In genomic region chr9:108337848-108338550, GRCm38 (mm10) we compare ENCODE assay signal across 8 mouse cellular contexts. TPM values are rescaled to one million over a fixed set of nuclear protein-coding genes. Genes with fewer than 3 reads are reported as not detected.
DNase-seq lines count a peak whose midpoint lies in the region; ATAC-seq and TF ChIP-seq lines count a peak whose summit lies in the region.

No protein-coding gene starts in this region.

- peak overlapping the region; percentile 94 for H3K27ac ChIP-seq in layer of hippocampus, adult 2 months
- H3K27ac ChIP-seq in embryonic facial prominence, embryonic 11.5 days (replicated peaks; ENCODE audit: low read depth, low read length) = 0 out of 2 replicates have a peak overlapping the region, but pooled peaks have one; percentile 57
- peak overlapping the region; percentile 98 for H3K27ac ChIP-seq in intestine, embryonic 16.5 days (ENCODE audit: low read length)
- peak overlapping the region; percentile 89 for H3K27ac ChIP-seq in neural tube, embryonic 14.5 days (ENCODE audit: low read depth, low read length)

- no peak for DNase-seq in layer of hippocampus, adult 2 months (ENCODE audit: low spot score in 2 of 2)
- no peak for DNase-seq in layer of hippocampus, postnatal 25 days (ENCODE audit: extremely low spot score in 1 of 2, low spot score in 1 of 2)
- no peak for DNase-seq in embryonic facial prominence, embryonic 11.5 days (ENCODE audit: low spot score)
- DNase-seq in left cerebral cortex, adult 18-20 months (ENCODE audit: low spot score in 2 of 2) = no peak
- no peak for DNase-seq in left cerebral cortex, adult 9 months (ENCODE audit: low spot score in 2 of 2)
- DNase-seq in lung, postnatal 14 days = no peak

- no peaks in the 10 kb centered on the region for H3K9me3 ChIP-seq in embryonic facial prominence, embryonic 11.5 days (replicated peaks; ENCODE audit: control insufficient read depth, low read length)
- H3K9me3 ChIP-seq in intestine, embryonic 16.5 days (ENCODE audit: control insufficient read depth, low read length) = no peaks in the 10 kb centered on the region
- no peaks in the 10 kb centered on the region for H3K9me3 ChIP-seq in neural tube, embryonic 14.5 days (ENCODE audit: control insufficient read depth, low read length)

- WGBS in embryonic facial prominence, embryonic 11.5 days = 71% methylated on average over 10 of the region's 10 CpGs
- WGBS in intestine, embryonic 16.5 days = 74% methylated on average over 10 of the region's 10 CpGs
- 71% methylated on average over 10 of the region's 10 CpGs for WGBS in neural tube, embryonic 14.5 days

- ATAC-seq in embryonic facial prominence, embryonic 11.5 days (replicated peaks; ENCODE audit: insufficient number of reproducible peaks, low FRiP score, low TSS enrichment, low read depth) = no peak
- ATAC-seq in intestine, embryonic 16.5 days = no peak
- ATAC-seq in neural tube, embryonic 14.5 days (ENCODE audit: low read depth) = no peak

- H3K36me3 ChIP-seq in embryonic facial prominence, embryonic 11.5 days (replicated peaks; ENCODE audit: control insufficient read depth, insufficient read depth, low read depth, low read length) = peaks cover 4% of the 10 kb centered on the region
- H3K36me3 ChIP-seq in intestine, embryonic 16.5 days (ENCODE audit: control insufficient read depth, insufficient read depth, low read length) = peaks cover 4% of the 10 kb centered on the region; the same call in 1 of the 2 replicates
- peaks cover 14% of the 10 kb centered on the region; the same call in 1 of the 2 replicates for H3K36me3 ChIP-seq in neural tube, embryonic 14.5 days (ENCODE audit: control insufficient read depth, insufficient read depth, low read length)

- TF ChIP-seq CTCF in layer of hippocampus, adult 2 months (conservative IDR thresholded peaks at IDR 0.05) = no peak

- no peak overlapping the region for H3K9ac ChIP-seq in embryonic facial prominence, embryonic 11.5 days (replicated peaks; ENCODE audit: low read length)
- H3K9ac ChIP-seq in intestine, embryonic 16.5 days (ENCODE audit: low read depth, low read length) = no peak overlapping the region
- H3K9ac ChIP-seq in neural tube, embryonic 14.5 days (replicated peaks; ENCODE audit: low read depth, low read length) = peak overlapping the region; percentile 89

- H3K4me1 ChIP-seq in embryonic facial prominence, embryonic 11.5 days (ENCODE audit: control insufficient read depth, insufficient read depth, low read length) = no peaks in the 10 kb centered on the region
- H3K4me1 ChIP-seq in intestine, embryonic 16.5 days (ENCODE audit: control insufficient read depth, insufficient read depth, low read length) = peaks cover 26% of the 10 kb centered on the region
- H3K4me1 ChIP-seq in neural tube, embryonic 14.5 days (ENCODE audit: control insufficient read depth, insufficient read depth, low read length) = peaks cover 15% of the 10 kb centered on the region

- H3K4me3 ChIP-seq in layer of hippocampus, adult 2 months = no peak overlapping the region
- no peak overlapping the region; the same call in 1 of the 2 replicates for H3K4me3 ChIP-seq in embryonic facial prominence, embryonic 11.5 days (ENCODE audit: low read depth, low read length)
- no peak overlapping the region for H3K4me3 ChIP-seq in intestine, embryonic 16.5 days (ENCODE audit: low read length)
- H3K4me3 ChIP-seq in neural tube, embryonic 14.5 days (ENCODE audit: low read depth, low read length) = 0 out of 2 replicates have a peak overlapping the region, but pooled peaks have one; percentile 74

- no peak overlapping the region for H3K4me2 ChIP-seq in embryonic facial prominence, embryonic 11.5 days (ENCODE audit: low read depth, low read length)
- H3K4me2 ChIP-seq in intestine, embryonic 16.5 days (ENCODE audit: low read depth, low read length) = peak overlapping the region; percentile 74; the same call in 1 of the 2 replicates
- peak overlapping the region; percentile 64; the same call in 1 of the 2 replicates for H3K4me2 ChIP-seq in neural tube, embryonic 14.5 days (ENCODE audit: low read depth, low read length)

- H3K27me3 ChIP-seq in embryonic facial prominence, embryonic 11.5 days (ENCODE audit: control insufficient read depth, insufficient read depth, low read length) = no peaks in the 10 kb centered on the region
- no peaks in the 10 kb centered on the region for H3K27me3 ChIP-seq in intestine, embryonic 16.5 days (replicated peaks; ENCODE audit: control insufficient read depth, insufficient read depth, low read length)
- H3K27me3 ChIP-seq in neural tube, embryonic 14.5 days (ENCODE audit: control insufficient read depth, insufficient read depth, low read length) = no peaks in the 10 kb centered on the region

RNA-seq across cellular contexts. Expression of gene Gpx1, which starts 0.7 kb away (rescaled TPM):
- 10 to 100 TPM; 62.2 to 64.1 TPM for total RNA-seq in layer of hippocampus, adult 2 months (2021)
- 10 to 100 TPM; 64.8 to 76.7 TPM for total RNA-seq in layer of hippocampus, postnatal 25 days (2021)
- polyA plus RNA-seq in embryonic facial prominence, embryonic 11.5 days (2014; fragmentation: Nextera tagmentation; extraction: Ambion mirVana) = 888 and 899 TPM in 2 replicates
- 1,298 and 1,315 TPM in 2 replicates for polyA plus RNA-seq in intestine, embryonic 16.5 days (2015; fragmentation: Nextera tagmentation; extraction: Ambion mirVana)
- 463 and 504 TPM in 2 replicates for polyA plus RNA-seq in neural tube, embryonic 14.5 days (2014; fragmentation: Nextera tagmentation; extraction: Ambion mirVana)
- 100 to 1,000 TPM in 1 of 2 experiments, 10 to 100 TPM in 1; 99.8 to 110 TPM for total RNA-seq in left cerebral cortex, adult 18-20 months (2021)

RNA-seq across cellular contexts. Expression of gene Usp4, which starts 9.7 kb away (rescaled TPM):
- total RNA-seq in layer of hippocampus, adult 2 months (2021) = 100 to 1,000 TPM; 106 to 112 TPM
- 100 to 1,000 TPM; 102 to 108 TPM for total RNA-seq in layer of hippocampus, postnatal 25 days (2021)
- 128 and 149 TPM in 2 replicates for polyA plus RNA-seq in embryonic facial prominence, embryonic 11.5 days (2014; fragmentation: Nextera tagmentation; extraction: Ambion mirVana)
- polyA plus RNA-seq in intestine, embryonic 16.5 days (2015; fragmentation: Nextera tagmentation; extraction: Ambion mirVana) = 84.4 and 92.1 TPM in 2 replicates
- 130 and 149 TPM in 2 replicates for polyA plus RNA-seq in neural tube, embryonic 14.5 days (2014; fragmentation: Nextera tagmentation; extraction: Ambion mirVana)
- 100 to 1,000 TPM; 123 to 125 TPM for total RNA-seq in left cerebral cortex, adult 18-20 months (2021)

RNA-seq across cellular contexts. Expression of gene Tcta, which starts 32.0 kb away (rescaled TPM):
- total RNA-seq in layer of hippocampus, adult 2 months (2021) = 10 to 100 TPM; 35.4 to 36.0 TPM
- total RNA-seq in layer of hippocampus, postnatal 25 days (2021) = 10 to 100 TPM; 36.0 to 37.9 TPM
- polyA plus RNA-seq in embryonic facial prominence, embryonic 11.5 days (2014; fragmentation: Nextera tagmentation; extraction: Ambion mirVana) = 20.6 and 25.4 TPM in 2 replicates
- polyA plus RNA-seq in intestine, embryonic 16.5 days (2015; fragmentation: Nextera tagmentation; extraction: Ambion mirVana) = 40.9 and 45.1 TPM in 2 replicates
- polyA plus RNA-seq in neural tube, embryonic 14.5 days (2014; fragmentation: Nextera tagmentation; extraction: Ambion mirVana) = 55.2 and 60.8 TPM in 2 replicates
- 10 to 100 TPM; 30.3 to 32.0 TPM for total RNA-seq in left cerebral cortex, adult 18-20 months (2021)

RNA-seq across cellular contexts. Expression of gene Rhoa, which starts 32.1 kb away (rescaled TPM):
- total RNA-seq in layer of hippocampus, adult 2 months (2021) = 100 to 1,000 TPM; 155 to 163 TPM
- total RNA-seq in layer of hippocampus, postnatal 25 days (2021) = 100 to 1,000 TPM; 167 to 187 TPM
- 282 and 303 TPM in 2 replicates for polyA plus RNA-seq in embryonic facial prominence, embryonic 11.5 days (2014; fragmentation: Nextera tagmentation; extraction: Ambion mirVana)
- polyA plus RNA-seq in intestine, embryonic 16.5 days (2015; fragmentation: Nextera tagmentation; extraction: Ambion mirVana) = 425 and 427 TPM in 2 replicates
- 151 and 173 TPM in 2 replicates for polyA plus RNA-seq in neural tube, embryonic 14.5 days (2014; fragmentation: Nextera tagmentation; extraction: Ambion mirVana)
- 100 to 1,000 TPM; 159 to 170 TPM for total RNA-seq in left cerebral cortex, adult 18-20 months (2021)

RNA-seq across cellular contexts. Expression of gene Amt, which starts 41.3 kb away (rescaled TPM):
- total RNA-seq in layer of hippocampus, adult 2 months (2021) = 10 to 100 TPM; 32.9 to 34.4 TPM
- 10 to 100 TPM; 28.5 to 31.6 TPM for total RNA-seq in layer of hippocampus, postnatal 25 days (2021)
- 14.6 and 16.4 TPM in 2 replicates for polyA plus RNA-seq in embryonic facial prominence, embryonic 11.5 days (2014; fragmentation: Nextera tagmentation; extraction: Ambion mirVana)
- polyA plus RNA-seq in intestine, embryonic 16.5 days (2015; fragmentation: Nextera tagmentation; extraction: Ambion mirVana) = 15.5 TPM in 2 replicates
- polyA plus RNA-seq in neural tube, embryonic 14.5 days (2014; fragmentation: Nextera tagmentation; extraction: Ambion mirVana) = 24.7 and 27.9 TPM in 2 replicates
- total RNA-seq in left cerebral cortex, adult 18-20 months (2021) = 10 to 100 TPM; 29.8 to 32.8 TPM
